Mouse (Mus musculus) spleen, postnatal 14 days (tissue): ENCODE results near the gene Hck.
A peak's percentile ranks its signal among the peaks of the same experiment; 100 is the strongest.

Source experiments
- DNase-seq, 2 experiments: peaks; one replicate each; pipeline ENCODE4 v3.0.0; 2021 to 2022; ENCODE audit warnings: low spot score in 2 of 2

Gene Hck

DNA sequence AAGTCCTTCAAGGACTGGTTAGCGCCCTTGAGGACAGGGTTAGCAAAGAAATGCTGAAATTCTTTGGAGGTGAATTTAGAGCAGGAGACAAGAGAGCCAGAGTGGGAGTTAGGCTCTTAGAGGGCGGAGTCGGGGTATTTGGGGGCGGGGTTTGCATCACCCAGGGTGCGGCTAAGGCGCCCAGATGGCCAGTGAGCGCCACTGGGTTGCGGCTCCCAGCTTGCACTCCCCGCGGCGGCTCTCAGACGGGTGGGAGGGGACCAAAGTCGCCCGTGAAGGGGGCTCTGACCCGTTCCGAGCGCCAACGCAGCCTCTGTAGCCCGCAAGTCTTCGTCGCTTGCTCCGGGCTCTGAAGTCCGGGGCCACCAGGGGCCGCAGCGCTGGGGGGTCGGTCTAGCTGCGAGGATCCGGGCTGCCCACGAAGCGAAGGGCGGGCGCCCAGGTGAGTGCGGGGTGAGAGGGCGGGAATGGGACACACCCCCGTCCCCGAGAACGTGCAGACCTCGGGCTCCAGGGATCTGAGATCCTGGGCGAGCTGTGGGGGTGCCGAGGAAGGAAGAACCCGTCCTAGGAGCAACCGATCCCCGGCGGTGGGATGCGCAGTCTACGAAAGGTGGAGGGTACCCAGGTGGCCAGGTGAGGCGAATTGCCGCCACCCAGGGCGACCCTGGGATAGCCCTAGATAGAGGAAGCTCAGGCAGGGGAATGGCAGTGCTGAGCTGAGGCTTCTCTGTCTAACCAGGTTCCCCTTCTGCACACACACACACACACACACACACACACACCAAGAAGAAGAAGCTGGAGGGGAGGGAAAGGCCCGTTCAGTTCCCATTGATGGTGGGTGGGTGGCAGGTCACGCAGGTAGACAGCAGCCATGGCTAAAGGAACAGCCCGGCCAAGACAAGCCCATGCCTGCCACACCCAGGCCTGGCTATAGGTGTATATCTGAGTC lies at the start of gene Hck:
TSS of gene Hck (plus strand) at position 156 of the 952 bp plus-strand sequence.
- DNase-seq = peak; percentile 54 to 65

GRCm38 (mm10) chr2:153060216-153060615 lies 48.1 kb upstream of the Hck start:
- DNase-seq = no peak

DNA sequence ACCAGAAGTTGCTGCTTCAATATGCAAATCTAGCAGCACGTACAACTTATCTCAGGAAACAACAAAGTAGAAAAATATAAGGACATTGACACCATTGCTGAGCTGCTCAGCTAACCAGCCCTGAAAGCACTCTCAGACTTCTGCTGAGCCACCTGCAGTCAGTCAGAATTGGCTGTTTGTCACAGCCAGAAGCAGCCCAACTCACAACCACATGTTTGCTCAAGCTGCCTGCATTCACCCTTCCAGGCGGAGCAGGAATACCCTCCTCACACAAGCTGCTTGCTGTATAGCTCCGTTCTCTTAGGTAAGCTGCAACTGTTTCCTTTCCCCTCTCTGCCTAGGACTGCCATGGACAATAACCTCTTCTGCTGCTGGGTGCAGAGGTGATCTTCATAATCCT lies 44.9 kb upstream of the Hck start:
- DNase-seq = no peak

DNA sequence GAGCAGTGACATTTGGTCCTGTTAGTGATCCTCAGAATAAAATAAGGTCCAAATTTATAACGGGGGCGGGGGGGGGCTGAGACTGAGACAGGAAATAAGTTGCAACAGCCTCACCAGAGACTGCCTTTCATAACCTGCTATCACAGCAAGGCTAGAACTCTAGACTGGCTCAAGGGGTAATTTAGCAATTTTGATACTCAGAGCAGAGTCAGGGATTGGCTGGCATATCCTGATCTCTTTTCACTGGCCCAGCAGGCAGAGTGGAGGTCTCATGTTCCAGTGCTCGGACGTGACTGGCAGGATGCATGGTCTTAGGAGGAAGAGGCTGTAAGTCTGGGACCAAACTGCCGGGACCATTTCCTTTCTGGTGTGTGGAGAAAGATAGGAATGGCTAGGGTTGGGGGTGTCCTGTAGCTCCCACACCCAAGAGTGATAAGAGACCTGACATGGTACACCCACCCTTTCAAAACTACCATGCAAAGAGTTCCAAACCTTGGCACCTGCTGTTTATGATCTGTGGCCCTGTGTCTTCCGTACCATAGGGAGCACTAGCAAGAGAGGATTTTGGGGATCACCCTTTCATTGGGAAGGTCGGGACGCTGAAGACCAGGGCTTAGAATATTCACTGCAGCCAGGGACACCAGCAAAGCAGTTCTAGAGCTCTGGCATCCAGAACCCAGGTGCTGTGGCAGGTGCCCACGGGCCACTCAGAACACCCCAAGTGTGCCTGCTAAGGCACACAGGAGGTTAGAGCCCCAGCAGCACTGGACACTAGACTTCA lies 43.9 kb upstream of the Hck start:
- DNase-seq = no peak

DNA sequence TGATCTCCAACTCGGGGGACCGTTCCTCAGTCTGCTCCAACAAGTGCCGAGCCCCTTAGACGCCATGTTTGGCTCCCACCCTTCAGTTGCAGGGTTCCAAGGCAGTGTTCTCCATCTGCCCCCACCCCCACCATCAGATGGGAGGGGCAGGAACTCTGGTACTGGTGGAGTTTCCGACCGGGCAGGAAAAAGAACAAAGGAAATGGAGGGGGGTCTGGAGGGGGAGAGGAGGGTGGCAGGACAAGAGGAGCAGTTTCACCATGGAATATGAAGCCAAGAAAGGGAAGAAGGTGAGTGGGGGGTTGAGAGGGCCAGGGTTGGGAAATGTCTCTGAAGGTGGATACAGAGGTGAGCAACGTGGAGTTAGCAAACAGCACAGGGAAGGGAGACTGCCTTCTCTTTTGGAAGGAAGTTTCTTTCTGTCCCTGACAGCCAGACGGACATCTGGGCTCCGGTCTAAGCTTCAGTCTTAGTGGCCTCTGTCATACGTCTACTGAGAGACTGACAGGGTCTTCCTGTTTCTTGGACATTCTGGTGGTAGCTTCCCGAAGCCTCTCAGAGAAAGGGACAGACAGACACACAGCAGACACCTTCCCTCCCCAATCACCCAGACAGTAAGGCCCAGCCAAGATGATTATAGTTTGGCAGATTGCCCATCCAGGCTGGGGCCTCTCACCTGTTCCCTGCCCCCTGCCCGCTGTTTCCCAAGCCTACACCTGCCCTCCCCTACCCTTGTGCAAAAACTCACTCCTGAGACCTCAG lies 42.3 kb upstream of the Hck start, which contains the start of gene Ccm2l:
TSS of gene Ccm2l (plus strand) at position 209 of the 762 bp plus-strand sequence.
- no peak for DNase-seq

DNA sequence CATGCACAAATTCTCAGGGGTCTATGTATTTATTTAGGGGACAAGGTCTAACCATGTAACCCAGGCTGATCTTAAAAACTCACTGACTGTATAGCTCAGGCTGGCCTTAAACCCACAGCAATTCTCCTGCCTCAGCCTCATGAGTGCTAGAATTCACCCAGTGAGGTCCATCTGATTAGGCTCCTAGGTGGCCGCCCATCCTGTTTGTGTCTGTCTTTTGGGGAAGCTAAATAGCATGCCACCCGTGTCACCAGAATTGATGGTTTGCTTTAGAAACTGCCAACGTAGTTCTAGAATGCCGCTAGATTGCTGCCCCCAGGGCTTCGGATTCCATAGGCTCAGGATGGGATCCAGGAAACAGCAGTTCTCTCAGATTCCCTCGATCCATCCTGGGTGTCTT lies 41.3 kb upstream of the Hck start:
- DNase-seq = no peak

GRCm38 (mm10) chr2:153070762-153071490 lies 37.3 kb upstream of the Hck start:
- DNase-seq = no peak

- no peak for DNase-seq
These were observed 36.6 kb upstream of the Hck start for GRCm38 (mm10) chr2:153071491-153072184.

DNA sequence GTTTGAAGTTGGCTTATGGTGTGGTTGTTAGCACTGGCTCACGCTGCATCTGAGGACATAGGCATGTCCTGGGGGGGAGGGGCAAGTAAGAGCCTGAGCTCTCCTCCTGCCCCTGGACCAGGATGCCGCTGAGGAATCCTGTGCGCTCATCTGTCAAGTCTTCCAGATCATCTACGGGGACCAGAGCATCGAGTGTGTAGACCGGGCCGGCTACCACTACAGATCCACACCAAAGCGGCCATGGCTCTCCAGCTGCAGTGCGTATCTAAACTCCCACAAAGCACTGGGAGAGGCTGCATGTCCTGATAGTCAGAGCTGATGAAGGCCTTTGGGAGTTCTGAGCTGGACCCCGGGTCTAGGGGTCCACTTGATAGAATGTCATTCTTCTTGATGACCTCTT lies 33.6 kb upstream of the Hck start:
- no peak for DNase-seq

DNA sequence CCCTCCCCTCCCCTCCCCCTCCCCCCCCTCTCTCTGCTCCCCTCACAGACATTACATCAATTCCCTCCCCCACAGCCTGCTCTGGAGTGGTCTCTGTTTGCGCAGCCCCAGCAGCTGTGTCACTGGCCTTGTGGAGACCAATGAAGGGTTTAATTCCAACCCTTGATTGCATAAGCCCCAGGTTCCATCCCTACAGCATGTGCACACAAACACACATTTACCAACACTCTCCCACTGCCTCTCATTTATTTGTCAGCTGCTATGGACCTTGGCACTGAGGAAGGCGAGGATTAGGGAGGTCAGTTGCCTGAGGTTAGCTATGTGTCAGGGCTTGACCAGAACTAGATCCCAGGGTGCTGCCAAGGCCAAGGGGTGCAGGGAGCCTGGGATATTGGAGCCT lies 32.3 kb upstream of the Hck start:
- DNase-seq = no peak

- peak; percentile 53 to 70 for DNase-seq
These were observed 27.3 kb upstream of the Hck start for GRCm38 (mm10) chr2:153080841-153081523.

GRCm38 (mm10) chr2:153081866-153082265 lies 26.4 kb upstream of the Hck start:
- no peak for DNase-seq

DNA sequence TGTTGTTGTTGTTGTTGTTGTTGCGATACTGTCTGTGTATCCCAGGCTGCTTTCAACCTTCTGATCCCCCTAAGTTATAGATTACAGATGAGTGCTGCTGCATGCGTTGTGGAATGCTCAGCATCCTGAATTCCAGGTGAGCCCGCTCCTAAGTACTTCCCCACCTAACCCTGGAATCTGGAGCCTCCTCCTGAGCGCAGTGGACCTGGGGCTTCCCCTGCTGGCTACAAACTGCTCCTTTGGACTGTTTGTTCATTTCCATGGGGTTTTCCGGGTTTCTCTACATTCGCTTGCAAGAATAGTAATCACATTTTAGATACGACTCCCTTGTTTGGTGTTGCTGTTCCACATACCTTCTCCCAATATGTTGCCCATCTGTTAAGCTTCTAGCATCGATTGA lies 25.0 kb upstream of the Hck start:
- DNase-seq = no peak

DNA sequence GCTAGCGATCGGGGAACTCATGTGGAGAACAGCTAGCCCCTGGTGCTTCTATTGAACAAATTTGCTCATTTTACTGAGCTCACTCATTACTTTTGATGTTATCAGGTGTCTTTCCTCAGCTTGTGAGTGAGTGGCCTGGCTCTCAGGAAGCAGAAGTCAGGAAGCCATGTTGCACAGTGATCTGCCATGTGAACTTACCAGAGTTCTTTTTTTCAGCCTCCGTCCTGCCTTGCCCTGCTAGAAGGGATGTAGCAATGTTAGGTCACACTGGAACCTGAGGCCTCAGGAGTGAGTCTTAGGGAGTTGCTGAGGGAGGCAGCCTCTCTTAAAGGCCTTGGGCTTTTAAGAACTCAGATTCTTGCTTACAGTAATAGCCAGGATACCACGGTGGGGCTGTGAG lies 24.4 kb upstream of the Hck start:
- no peak for DNase-seq

DNA sequence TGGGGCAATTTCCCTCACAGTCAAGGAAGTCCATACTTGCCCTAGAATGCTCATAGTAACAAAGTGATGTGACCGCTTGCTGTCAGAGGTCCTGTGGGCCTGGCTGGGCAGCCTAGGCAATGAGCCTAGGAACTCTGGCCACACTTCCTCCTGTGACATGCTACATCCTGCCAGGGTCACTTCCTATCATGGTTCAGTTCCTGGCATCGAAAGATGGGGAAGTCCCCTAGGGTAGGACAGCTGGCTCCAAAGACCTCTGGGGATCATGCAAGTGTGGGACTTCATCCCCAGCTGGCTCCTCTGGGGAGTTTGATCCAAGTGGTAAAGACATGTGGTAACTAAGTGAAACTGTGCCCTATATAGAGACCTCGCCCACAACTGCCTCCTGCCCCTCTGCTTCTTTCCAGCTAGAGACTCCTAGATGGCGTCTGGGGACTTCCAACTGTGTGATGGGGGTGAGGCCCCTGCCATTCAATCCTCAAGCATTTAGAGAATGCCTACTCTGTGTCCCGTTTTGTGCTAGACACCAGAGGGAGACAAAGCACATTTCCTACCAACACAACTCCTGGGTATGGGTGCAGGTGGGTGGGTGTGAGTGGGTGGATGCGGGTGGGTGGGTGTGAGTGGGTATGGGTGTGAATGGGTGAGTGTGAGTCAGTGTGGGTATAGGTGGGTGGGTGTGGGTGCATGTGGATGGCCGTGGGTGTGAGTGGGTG lies 23.8 kb upstream of the Hck start:
- peak in 1 of 2 experiments; percentile 19 for DNase-seq

GRCm38 (mm10) chr2:153085556-153085955 lies 22.7 kb upstream of the Hck start:
- DNase-seq = no peak

DNA sequence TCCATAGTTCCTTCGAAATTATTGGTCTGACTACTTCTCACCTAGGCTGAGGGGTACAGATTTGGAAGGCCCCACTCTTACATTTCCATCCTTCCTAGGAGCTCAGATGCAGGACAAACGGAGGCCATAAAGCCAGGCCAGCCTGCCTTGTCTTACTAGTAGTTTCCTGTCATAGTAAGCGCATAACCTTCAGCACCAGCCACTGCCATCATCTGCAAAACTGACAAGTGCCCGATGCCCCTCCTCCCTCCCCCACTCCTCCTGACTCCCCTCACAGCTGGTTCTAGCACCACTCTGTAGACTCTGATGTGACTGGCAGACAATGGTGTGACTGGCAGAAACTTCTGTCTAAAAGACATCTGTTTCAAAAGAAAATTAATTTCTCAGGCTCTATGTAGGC lies 22.1 kb upstream of the Hck start:
- DNase-seq = no peak

DNA sequence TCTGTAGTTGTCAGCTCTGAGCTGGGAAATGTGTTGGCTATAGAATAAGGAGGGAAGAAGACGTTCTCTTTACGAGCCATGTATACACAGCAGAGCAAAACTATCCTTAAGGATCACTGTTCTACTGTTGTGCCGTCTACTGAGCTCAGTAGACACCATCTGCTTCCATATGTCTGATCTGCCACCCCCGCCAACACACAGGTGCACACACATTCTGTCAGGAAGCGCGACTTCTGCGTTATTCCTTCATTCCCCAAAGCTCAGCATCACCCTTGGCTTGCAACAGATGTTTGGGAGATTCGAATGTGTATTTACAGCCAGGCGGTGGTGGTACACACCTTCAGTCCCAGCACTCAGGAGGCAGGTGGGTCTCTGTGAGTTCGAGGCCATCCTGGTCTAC lies 21.2 kb upstream of the Hck start:
- no peak for DNase-seq

GRCm38 (mm10) chr2:153089316-153089715 lies 19.0 kb upstream of the Hck start:
- no peak for DNase-seq
